Mouse (Mus musculus): ENCODE results near the gene Tmbim6. TPM values are rescaled to one million over a fixed set of nuclear protein-coding genes. Genes with fewer than 3 reads are reported as not detected.
A peak's percentile ranks its signal among the peaks of the same experiment; 100 is the strongest.

The Tmbim6 gene
- polyA plus RNA-seq, 1 experiment from 2014 or later: 267 TPM

- H3K36me3 ChIP-seq (replicated peaks): peaks cover 77% of the 10 kb centered on the region
- no peak for DNase-seq (ENCODE audit: extremely low spot score, low spot score)
- 89% methylated on average over 9 of the region's 9 CpGs for WGBS
- no peaks in the 10 kb centered on the region for H3K9me3 ChIP-seq
- peak overlapping the region; percentile 65; the same call in 1 of the 2 replicates for H3K27ac ChIP-seq
- H3K4me1 ChIP-seq: peaks cover 19% of the 10 kb centered on the region
- H3K4me3 ChIP-seq: no peak overlapping the region
- H3K27me3 ChIP-seq (ENCODE audit: poor library complexity, severe bottlenecking): no peaks in the 10 kb centered on the region
These were observed 31.2 kb downstream of the Tmbim6 start for GRCm38 (mm10) chr15:99423884-99424283.

GRCm38 (mm10) chr15:99430394-99430793 is 37.7 kb downstream of the Tmbim6 start:
- 0 out of 2 replicates have a peak, but pooled peaks cover 2% of the 10 kb centered on the region for H3K4me1 ChIP-seq
- no peak overlapping the region for H3K4me3 ChIP-seq
- peaks cover 96% of the 10 kb centered on the region for H3K36me3 ChIP-seq (replicated peaks)
- H3K27me3 ChIP-seq (ENCODE audit: poor library complexity, severe bottlenecking): no peaks in the 10 kb centered on the region
- no peaks in the 10 kb centered on the region for H3K9me3 ChIP-seq
- DNase-seq (ENCODE audit: extremely low spot score, low spot score): no peak
- 90% methylated on average over 8 of the region's 8 CpGs for WGBS
- H3K27ac ChIP-seq: no peak overlapping the region

- H3K4me3 ChIP-seq: no peak overlapping the region
- DNase-seq (ENCODE audit: extremely low spot score, low spot score): no peak
- no peaks in the 10 kb centered on the region for H3K27me3 ChIP-seq (ENCODE audit: poor library complexity, severe bottlenecking)
- no peaks in the 10 kb centered on the region for H3K9me3 ChIP-seq
- H3K36me3 ChIP-seq (replicated peaks): peaks cover 89% of the 10 kb centered on the region
- 93% methylated on average over 10 of the region's 10 CpGs for WGBS
- no peak overlapping the region for H3K27ac ChIP-seq
- peaks cover 7% of the 10 kb centered on the region for H3K4me1 ChIP-seq
These were observed 38.4 kb downstream of the Tmbim6 start for GRCm38 (mm10) chr15:99431063-99431462.

GRCm38 (mm10) chr15:99431504-99431903 is 38.8 kb downstream of the Tmbim6 start:
- no peak overlapping the region for H3K27ac ChIP-seq
- peaks cover 89% of the 10 kb centered on the region for H3K36me3 ChIP-seq (replicated peaks)
- H3K27me3 ChIP-seq (ENCODE audit: poor library complexity, severe bottlenecking): no peaks in the 10 kb centered on the region
- no peak for DNase-seq (ENCODE audit: extremely low spot score, low spot score)
- 94% methylated on average over 7 of the region's 7 CpGs for WGBS
- H3K9me3 ChIP-seq: no peaks in the 10 kb centered on the region
- peaks cover 11% of the 10 kb centered on the region for H3K4me1 ChIP-seq
- no peak overlapping the region for H3K4me3 ChIP-seq

GRCm38 (mm10) chr15:99431967-99432366 is 39.3 kb downstream of the Tmbim6 start:
- Histone ChIP-seq H3K36me3 (replicated peaks) (peaks cover 89% of the 10 kb centered on the region), H3K9me3 (no peaks in the 10 kb centered on the region), H3K27me3 (ENCODE audit: poor library complexity, severe bottlenecking) (no peaks in the 10 kb centered on the region), H3K27ac (no peak overlapping the region), H3K4me1 (peaks cover 16% of the 10 kb centered on the region), H3K4me3 (no peak overlapping the region)
- WGBS: 90% methylated on average over 8 of the region's 8 CpGs
- DNase-seq (ENCODE audit: extremely low spot score, low spot score): no peak

GRCm38 (mm10) chr15:99433081-99433718 is 40.5 kb downstream of the Tmbim6 start:
- peaks cover 19% of the 10 kb centered on the region for H3K4me1 ChIP-seq
- no peak overlapping the region for H3K4me3 ChIP-seq
- no peak for DNase-seq (ENCODE audit: extremely low spot score, low spot score)
- H3K27ac ChIP-seq: no peak overlapping the region
- 91% methylated on average over 16 of the region's 16 CpGs for WGBS
- peaks cover 86% of the 10 kb centered on the region for H3K36me3 ChIP-seq (replicated peaks)
- no peaks in the 10 kb centered on the region for H3K9me3 ChIP-seq
- no peaks in the 10 kb centered on the region for H3K27me3 ChIP-seq (ENCODE audit: poor library complexity, severe bottlenecking)

GRCm38 (mm10) chr15:99433913-99434312 is 41.2 kb downstream of the Tmbim6 start:
- WGBS: 91% methylated on average over 12 of the region's 12 CpGs
- DNase-seq (ENCODE audit: extremely low spot score, low spot score): no peak
- Histone ChIP-seq H3K4me3 (peak overlapping the region; percentile 9; the same call in 1 of the 2 replicates), H3K27me3 (ENCODE audit: poor library complexity, severe bottlenecking) (no peaks in the 10 kb centered on the region), H3K4me1 (peaks cover 19% of the 10 kb centered on the region), H3K27ac (0 out of 2 replicates have a peak overlapping the region, but pooled peaks have one; percentile 41), H3K9me3 (no peaks in the 10 kb centered on the region), H3K36me3 (replicated peaks) (peaks cover 86% of the 10 kb centered on the region)

- Histone ChIP-seq H3K9me3 (no peaks in the 10 kb centered on the region), H3K27ac (no peak overlapping the region), H3K4me3 (no peak overlapping the region), H3K36me3 (replicated peaks) (peaks cover 41% of the 10 kb centered on the region), H3K4me1 (peaks cover 33% of the 10 kb centered on the region), H3K27me3 (ENCODE audit: poor library complexity, severe bottlenecking) (no peaks in the 10 kb centered on the region)
- WGBS: 86% methylated on average over 8 of the region's 8 CpGs
- DNase-seq (ENCODE audit: extremely low spot score, low spot score): no peak
These were observed 46.5 kb downstream of the Tmbim6 start for GRCm38 (mm10) chr15:99438966-99439698.

GRCm38 (mm10) chr15:99440112-99440815 is 47.6 kb downstream of the Tmbim6 start:
- Histone ChIP-seq H3K27ac (peak overlapping the region; percentile 58), H3K4me1 (peaks cover 32% of the 10 kb centered on the region), H3K9me3 (no peaks in the 10 kb centered on the region), H3K4me3 (no peak overlapping the region), H3K27me3 (ENCODE audit: poor library complexity, severe bottlenecking) (no peaks in the 10 kb centered on the region), H3K36me3 (replicated peaks) (peaks cover 43% of the 10 kb centered on the region)
- WGBS: 51% methylated on average over 2 of the region's 2 CpGs
- no peak for DNase-seq (ENCODE audit: extremely low spot score, low spot score)

- DNase-seq (ENCODE audit: extremely low spot score, low spot score): no peak
- 68% methylated on average over 8 of the region's 8 CpGs for WGBS
- Histone ChIP-seq H3K27ac (peak overlapping the region; percentile 58), H3K4me1 (peaks cover 28% of the 10 kb centered on the region), H3K27me3 (ENCODE audit: poor library complexity, severe bottlenecking) (no peaks in the 10 kb centered on the region), H3K9me3 (no peaks in the 10 kb centered on the region), H3K4me3 (no peak overlapping the region), H3K36me3 (replicated peaks) (peaks cover 43% of the 10 kb centered on the region)
These were observed 48.3 kb downstream of the Tmbim6 start for GRCm38 (mm10) chr15:99440816-99441457.

GRCm38 (mm10) chr15:99442358-99442757 is 49.7 kb downstream of the Tmbim6 start:
- Histone ChIP-seq H3K4me1 (peaks cover 15% of the 10 kb centered on the region), H3K9me3 (no peaks in the 10 kb centered on the region), H3K4me3 (no peak overlapping the region), H3K36me3 (replicated peaks) (peaks cover 37% of the 10 kb centered on the region), H3K27me3 (ENCODE audit: poor library complexity, severe bottlenecking) (no peaks in the 10 kb centered on the region), H3K27ac (no peak overlapping the region)
- WGBS: 86% methylated on average over 7 of the region's 7 CpGs
- no peak for DNase-seq (ENCODE audit: extremely low spot score, low spot score)

GRCm38 (mm10) chr15:99445567-99445966 is 52.9 kb downstream of the Tmbim6 start:
- Histone ChIP-seq H3K36me3 (replicated peaks) (peaks cover 43% of the 10 kb centered on the region), H3K4me1 (peaks cover 19% of the 10 kb centered on the region), H3K27ac (no peak overlapping the region), H3K9me3 (no peaks in the 10 kb centered on the region), H3K27me3 (ENCODE audit: poor library complexity, severe bottlenecking) (no peaks in the 10 kb centered on the region), H3K4me3 (no peak overlapping the region)
- no peak for DNase-seq (ENCODE audit: extremely low spot score, low spot score)
- WGBS: 80% methylated on average over 6 of the region's 6 CpGs

Measured in forebrain, embryonic 10.5 days (tissue).